Mouse (Mus musculus) thymus, postnatal 0 days (tissue): ENCODE results near the gene Spdl1. TPM values are rescaled to one million over a fixed set of nuclear protein-coding genes. Genes with fewer than 3 reads are reported as not detected.
"Not testable (repeated sequence)": the region's sequence is repeated elsewhere in the genome, so short reads cannot be mapped to it uniquely, and the experiment has no call there.

Experiments
- DNase-seq: peaks from one replicate; pipeline ENCODE4 v3.0.0-alpha.2; 2015; ENCODE audit warnings: low spot score
- polyA plus RNA-seq: library from polyadenylated mRNA; unstranded; fragments of >200 nt; fragmentation: Nextera tagmentation; extraction: Ambion mirVana; gene quantifications from 2 replicates; pipeline ENCODE4 v1.2.1, GENCODE M21; 2015

Gene Spdl1
- polyA plus RNA-seq, 1 experiment from 2014 or later, result 21.1 TPM

DNA sequence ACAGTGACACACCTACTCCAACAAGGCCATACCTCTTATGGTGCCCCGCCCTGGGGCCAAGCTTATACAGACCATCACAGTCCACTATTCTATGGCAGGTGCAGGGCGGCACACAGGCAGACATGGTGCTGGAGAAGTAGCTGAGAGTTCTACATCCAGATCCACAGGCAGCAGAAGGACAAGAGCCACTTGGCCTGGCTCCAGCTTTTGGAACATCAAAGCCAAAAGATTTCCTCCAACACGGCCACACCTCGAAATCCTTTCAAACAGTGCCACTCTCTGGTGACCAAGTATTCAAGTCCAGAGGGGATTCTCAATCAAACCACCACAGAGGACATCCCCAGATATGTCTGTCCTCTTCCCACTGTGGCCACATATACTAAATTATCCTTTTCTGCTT, 28.4 kb downstream of the Spdl1 start:
- DNase-seq, result not testable (repeated sequence)

DNA sequence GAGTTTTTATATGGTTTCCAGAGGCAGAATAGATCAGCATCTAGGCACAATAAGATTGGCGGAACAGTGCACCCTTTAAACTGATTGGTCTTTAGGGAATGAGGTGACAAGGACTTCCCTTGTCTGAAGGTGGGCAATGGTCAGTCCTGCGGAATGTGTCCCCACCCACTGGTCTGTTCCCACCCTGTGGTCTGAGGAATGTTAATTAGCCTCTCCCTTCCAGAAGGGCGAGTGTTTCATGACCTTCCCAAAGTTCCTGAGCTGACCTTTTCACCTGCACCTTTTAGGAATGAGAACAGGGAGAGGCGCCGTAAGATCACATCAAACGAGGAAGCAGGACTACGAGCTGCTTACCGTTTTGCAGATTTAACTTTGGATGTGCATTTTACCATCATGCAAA, 35.4 kb downstream of the Spdl1 start:
- not testable (repeated sequence) for DNase-seq

DNA sequence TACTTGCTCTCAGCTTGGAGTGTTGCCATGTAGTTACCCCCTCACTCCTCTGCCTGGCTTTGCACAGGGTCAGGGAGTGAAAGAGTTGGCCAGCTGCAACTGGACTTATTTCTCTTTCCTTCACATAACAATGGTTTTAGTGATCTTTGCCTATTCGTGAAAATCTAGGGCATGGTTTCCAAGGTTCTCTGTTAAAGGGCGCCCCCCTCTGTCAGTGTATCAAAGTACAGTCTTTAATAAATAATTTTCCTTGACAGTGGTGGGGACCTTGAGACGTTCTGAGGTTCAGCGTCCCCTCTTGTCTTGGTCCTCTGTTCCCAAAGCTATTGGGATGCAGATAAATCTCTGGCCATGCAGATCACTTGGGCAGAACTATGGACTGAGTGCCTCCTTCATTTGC, 37.3 kb downstream of the Spdl1 start:
- DNase-seq, result peak; percentile 64

DNA sequence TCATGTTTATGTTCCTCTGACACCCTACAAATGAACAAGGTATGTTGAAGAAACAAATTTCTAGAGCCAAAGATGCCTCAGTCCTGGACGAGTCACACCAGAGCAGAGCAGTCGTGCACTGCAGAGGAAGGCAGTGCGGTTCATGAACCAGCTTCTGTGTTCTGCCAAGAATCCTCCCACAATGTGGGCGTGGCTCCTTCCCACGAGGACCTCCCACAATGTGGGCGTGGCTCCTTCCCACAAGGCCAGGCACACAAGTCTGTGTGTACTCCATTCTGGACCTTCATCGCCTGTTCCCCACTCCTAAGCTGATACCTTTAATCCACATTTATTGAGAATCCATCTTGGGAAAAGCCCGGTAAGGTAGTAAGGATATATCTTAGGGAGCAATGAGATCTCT, 41.6 kb downstream of the Spdl1 start:
- DNase-seq, result no peak

DNA sequence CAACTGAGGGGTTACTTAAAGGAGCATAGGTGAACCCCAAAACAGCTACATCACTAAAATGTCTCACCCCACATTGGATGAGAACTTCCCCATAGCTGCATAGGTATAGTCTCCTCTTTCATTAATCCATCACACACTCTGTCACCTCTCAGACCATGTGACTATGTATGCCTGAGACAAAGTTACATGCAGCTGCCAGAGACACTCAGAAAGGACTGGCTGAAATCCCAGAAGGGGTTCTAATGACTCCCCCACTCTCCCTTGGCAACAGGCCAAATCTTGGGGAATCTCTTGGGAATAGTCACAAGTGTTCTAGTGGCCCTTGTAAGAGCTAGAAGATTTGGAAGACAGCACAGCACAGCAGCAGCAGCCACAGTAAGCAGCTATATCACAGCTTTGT, 48.6 kb downstream of the Spdl1 start:
- DNase-seq, result no peak

DNA sequence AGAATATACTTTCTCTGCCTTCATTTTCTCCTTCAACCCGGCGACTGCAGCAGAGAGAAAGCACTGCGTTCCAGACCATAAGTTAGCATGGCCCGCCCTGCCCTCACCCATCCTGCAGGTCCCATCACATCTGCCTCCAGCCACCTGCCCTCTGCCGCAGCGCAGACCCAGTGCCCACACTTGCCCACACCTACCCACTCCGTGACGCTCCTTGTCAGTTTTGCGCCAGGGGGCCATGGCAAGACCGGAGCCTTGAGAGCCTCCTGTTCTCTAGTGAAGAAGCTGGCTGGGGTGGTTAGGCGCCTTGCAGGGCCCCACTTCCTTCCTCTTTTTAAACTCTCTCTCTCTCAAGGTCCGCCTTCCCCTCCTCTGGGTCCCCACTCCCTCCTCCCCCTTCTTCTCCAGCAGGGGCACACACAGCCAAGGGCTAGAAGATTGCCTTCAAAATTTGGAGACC, 49.8 kb downstream of the Spdl1 start, which contains the start of gene Dock2:
Gene Dock2, minus strand, starts transcription at position 306 of the 457 bp plus-strand sequence.
- DNase-seq, result peak; percentile 85

DNA sequence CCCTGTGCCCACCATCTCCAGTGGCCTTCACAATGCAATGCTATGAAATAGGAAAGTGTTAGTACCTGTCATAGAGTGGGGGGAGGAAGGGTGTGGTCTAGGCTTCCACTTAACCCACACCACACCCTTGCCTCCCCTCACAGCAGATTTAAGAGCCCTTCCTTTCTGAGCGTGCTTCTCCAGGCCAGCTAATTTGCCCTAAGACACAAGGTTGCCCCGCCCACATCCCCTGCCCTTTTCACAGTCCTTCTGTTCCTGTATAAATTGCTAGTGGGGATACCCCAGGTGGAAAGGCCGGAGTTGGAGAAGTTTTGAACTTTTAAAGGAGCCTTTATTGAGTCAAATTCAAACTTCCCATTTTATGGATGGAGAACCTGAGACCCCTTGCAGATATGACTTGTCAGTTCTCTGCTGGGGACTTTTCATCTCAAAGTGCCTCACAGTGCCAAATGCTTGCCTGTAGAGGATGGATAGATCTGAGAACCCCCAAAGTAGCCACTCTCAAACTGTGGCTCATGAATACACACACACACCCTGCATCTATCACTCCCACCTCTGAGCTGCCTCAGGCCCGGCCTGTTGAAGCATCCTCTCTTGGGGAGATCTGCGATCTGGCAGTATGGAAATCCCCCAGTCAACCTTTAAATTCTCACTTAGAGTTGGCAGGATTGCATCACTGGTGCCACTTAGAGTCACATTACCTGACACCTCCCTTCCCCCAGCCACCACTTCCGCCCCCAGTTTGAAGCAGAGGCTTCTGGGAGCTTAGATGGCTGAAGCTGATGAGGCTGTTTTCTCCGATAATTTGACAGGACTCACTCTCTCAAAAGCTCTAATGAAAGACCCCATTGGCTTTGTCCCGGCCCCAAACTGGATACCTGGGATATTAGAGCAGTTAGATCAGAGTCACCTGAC, 50.7 kb downstream of the Spdl1 start:
- peak; percentile 88 for DNase-seq

DNA sequence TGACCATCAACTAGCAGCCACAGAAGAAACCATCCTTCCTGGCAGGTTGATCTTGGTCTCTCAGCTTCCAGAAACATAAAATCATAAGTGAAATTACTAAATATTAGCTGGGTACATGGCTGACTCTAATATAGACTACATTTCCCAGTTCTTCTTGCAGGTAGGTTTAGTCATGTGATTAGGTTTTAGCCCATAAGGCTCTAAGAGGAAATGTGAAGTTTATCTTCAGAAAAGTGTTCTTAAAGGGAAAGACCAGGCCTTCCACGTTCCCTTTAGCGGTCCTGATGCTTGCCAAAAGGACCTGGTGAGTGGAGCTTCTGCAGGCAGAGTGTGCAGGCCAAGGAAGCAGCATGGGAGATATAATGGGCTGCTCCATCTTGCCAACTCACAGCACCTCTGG, 52.7 kb downstream of the Spdl1 start:
- no peak for DNase-seq

DNA sequence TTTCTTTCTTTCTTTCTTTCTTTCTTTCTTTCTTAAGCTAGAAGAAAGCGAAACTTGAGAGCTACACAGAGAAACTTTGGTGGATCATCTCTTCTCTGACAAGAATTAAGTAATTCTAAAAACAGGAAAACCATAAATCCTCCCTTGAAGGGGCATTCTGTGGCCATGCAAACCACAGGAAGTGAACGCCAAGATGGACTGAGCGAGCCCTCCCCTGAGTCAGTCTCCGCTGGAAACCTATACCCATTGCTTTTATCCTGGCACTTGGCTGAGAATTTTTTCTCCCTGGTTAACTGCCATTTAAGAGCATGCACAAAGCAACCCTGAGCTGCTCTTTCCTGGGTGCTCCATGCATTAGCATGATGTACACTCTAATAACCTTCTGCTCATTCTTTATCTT, 53.5 kb downstream of the Spdl1 start:
- DNase-seq, result no peak

DNA sequence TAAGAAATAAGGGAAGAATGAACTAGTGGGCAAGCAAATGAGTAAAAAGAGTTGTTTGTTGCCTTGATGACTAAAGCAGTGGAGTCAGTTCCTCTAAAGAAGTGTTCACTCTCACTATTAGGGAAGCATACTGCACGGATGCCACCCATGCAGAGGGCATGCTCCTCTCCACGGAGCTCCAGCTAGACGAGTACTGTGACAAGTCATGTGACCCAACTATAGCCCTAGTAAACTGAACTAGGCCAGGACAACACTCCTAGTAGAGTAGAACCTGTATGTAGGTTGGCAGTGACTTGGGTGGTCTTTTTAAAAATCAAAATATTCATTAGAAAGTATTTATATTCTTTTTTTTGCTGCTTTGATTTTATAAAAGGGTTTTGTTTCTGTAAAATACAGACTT, 55.1 kb downstream of the Spdl1 start:
- no peak for DNase-seq

DNA sequence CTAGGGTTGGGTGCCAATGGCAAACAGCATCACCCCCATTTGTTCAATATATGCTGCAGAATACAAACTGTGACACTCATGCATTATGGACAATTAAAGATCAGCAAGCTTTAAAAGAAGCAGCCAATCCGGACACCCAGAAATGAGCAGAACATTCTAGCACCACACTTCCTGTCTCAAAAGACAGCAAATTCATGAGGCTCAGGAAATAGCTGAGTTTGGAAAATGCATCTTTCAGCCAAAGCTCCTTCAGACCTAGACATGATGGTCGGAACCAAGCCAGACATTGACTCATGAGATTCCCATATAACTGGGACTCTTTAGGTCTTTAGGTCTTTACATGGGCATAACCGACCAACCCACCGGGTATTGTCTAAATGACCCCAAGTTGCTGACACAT, 55.9 kb downstream of the Spdl1 start:
- DNase-seq, result no peak

DNA sequence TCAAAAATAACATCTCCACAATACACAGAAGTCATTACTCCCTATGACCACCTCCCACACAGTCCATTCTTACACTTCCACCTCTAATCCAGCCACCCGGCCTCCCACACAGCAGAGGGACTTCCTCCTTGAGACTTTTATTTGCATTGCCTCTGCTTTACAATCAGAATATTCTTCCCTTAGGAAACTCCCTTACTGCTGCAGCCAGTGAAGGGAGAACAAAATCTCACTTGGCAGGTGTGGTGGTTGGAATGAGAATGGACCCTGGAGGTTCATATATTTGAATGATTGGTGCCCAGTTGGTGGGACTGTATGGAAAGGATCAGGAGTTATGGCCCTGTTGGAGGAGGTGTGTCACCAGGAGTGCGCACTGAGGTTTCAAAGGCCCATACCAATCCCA, 57.4 kb downstream of the Spdl1 start:
- DNase-seq, result no peak

DNA sequence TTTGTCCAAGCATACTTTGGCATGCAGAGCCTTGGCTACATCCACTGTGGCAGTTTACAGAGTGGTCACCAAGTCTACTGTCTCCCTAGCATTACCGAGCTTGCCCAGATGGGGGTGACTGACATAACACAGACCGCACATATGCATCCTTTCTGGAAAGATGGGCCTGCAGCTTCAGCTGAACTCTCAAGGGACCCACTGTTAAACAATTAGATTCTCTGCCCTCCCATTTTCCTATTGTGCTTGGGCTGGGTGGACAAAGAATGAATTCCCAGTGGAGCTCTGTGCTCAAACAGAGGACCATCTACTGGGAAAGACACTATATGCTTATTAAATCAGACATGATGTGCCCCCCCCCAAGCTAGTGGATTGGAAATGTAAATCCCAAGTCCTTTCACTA, 58.8 kb downstream of the Spdl1 start:
- DNase-seq, result no peak

DNA sequence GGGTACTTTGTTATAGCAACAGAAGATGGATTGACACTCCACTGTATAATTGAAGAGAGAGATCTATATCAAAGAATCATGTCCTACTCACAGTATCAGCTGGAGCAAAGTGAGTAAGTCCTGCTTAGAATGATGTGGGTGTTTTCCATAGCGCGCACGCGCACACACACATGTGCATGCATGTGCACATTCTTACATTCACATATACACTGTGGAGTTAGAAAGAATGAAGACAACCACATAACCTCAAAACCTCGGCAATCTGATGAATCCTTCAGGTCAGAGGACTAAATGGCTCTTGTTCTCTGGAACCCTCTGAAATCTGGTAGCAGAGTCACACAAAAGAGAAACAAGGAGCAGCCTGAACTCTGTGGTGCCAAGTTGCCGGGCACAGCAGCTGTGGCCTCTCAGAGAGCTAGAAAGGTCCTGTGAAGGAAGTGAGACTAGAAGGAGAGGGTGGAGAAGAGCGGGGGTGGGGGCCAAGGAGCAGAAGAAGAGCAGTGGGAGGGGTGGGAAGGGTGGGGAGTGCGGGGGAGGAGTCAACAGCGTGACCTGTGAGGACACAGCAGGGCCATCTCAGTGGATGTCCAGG, 60.0 kb downstream of the Spdl1 start:
- no peak for DNase-seq

DNA sequence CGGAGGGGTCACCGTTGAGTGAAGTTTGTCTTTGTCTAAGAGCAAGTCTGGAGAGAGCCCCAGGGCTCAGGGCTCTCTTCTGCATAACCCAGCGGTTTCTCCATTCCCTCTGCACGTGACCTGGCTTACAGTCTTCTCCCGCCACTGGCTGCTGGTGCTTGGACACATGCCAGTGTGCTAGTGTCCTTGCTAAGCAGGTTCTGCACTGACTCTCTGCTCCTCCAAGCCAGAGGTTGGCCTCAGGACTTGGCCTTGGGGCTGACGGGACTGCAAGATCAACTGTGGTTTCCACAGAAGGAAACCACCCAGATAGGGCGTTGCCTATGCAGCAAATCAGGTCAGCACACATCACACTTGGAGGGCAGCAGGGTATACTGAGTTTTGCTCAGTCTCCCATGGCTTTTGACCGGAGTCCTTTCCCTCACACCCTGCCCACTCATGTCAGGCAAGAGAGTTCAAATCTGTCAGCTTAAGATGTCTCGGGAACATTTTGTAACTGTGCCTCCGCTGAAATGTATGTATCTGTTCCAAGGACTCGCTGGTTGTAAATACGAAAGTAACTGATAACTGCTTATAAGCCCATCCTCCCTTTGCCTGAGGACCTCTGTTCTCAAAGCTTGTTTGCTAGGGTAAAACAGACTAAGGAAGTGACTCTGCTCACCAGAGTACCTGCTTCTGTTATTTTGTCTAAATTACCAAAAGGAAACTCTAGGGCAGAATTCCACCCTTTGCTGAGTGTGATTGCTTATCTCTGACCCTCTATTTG, 62.0 kb downstream of the Spdl1 start:
- DNase-seq, result peak; percentile 53

DNA sequence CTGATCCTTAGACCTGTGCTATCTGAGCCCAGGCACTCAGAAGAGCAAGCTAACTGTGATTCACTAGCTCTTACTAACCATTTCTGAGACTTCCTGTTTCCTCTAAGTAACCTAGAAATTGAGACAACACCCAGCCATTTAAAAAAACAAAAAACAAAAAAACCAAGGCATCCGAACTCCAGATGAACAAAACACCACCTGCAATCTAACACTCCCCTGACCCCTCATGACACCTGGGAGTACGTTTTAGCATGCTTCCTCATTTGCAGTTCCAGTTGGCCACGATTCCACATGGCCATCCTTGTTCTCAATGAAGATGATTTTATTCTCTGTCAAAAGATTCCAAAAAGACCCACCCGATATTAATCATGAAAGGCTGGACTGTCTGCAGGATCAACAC, 62.8 kb downstream of the Spdl1 start:
- DNase-seq, result peak; percentile 64

DNA sequence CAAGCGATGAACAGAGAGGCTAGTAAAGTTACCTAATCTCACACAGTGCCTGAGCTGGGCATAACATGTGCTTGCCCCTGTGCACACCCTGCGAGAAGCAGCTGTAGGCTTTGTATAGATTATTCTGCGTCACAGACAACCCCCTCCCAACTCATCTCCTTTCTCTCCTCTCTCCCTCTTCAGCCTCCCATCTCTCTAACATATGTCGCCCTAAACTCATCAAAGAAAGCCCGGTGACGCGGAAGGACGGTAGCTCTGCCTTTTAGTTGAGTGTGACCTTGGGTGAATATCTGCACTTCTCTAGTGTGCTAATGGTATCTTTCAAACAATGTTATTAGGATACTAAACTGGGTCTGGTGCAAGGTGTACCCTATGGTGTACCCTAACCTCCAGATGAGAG, 63.5 kb downstream of the Spdl1 start:
- no peak for DNase-seq

DNA sequence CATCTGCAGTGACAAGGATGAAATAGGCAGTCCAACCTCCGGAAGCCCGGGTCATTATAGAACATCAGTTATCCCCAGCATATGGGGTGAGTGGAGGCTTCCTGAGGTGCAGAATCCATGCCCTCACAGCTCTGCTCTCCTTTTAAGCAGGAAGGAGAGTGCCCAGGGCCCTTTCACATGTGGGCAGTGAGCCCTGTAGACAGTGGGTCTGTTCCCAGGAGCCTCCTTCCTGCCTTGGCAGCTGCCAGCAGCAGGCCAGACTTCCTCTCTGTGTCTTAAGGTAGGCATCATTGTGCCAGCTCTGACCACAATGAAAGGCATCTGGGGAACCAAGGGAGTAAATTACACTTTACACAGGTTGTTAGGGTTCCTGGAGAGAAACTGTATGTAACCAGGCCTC, 64.0 kb downstream of the Spdl1 start:
- DNase-seq, result peak; percentile 30

DNA sequence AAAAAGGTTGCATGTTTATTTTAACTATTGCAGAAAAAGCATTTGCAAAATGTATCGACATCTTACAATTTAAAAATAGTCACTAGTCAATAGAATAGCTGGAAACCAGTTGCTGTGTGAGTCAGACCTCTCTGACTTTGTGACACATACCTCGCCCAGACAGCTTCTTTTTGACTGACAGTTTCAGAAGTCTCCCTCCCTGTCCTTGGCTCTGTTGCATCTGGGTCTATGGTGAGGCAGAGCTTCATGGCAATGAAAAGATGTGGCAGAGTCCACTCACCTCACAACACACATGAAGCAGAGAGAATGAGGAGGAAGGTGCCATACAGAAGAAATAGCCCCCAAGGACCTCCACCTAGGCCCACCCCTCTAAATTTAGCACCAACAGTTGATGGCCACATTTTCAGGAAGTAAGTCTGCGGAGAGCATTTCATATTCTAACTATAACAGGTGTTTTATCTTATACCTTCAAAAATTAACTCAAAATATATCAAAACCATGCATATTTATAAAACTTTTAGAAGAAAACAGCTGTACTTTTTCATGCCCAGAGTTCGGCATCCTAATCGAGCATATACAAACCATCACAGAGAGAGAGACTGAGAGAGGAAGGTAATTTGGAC, 69.6 kb downstream of the Spdl1 start:
- DNase-seq, result no peak

DNA sequence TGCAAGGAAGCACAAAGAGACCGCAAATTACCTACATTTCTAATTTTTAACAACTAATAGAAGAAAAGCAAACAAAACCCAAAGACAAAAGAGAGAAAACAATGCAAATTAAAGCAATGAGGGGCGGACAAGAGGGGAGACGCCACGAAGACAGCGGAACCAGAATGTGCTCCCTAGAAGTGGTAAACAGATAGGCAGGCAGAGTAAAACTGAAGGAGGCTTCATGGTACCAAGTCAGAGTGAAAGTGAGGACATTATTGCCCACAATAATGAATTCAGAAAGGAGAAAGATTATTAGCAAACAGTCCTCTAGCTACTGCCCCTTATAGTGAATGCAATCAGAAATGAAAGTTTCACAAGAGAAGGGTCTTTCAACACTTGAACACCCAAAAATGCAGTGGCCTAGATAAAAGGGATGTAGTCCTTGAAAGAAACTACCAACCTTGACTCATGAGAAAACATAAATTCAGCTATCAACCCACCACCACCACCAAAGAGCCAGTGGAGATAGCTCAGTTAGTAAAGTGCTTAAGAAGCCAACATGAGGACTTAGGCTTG, 70.8 kb downstream of the Spdl1 start:
- DNase-seq, result no peak

DNA sequence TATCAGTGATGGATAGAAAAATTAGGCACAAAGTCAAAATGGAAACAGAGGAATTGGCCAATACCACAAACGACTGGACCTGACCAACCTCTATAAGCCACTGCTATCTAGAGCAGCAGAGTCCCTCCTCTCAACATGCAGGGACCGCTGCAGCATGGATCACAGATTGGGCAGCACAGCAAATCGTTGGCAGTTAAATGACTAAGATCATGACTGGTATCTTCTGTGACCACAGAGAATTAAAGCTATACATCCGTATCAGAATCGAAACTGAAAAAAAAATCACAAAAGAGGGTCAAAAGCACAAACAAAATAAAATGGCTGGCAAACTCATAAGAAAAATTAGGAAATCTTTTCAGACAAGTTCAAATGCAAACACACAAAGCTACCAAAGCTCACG, 71.3 kb downstream of the Spdl1 start:
- no peak for DNase-seq
